Mouse (Mus musculus) liver, embryonic 14.5 days (tissue): ENCODE data around the gene Acacb. TPM values are rescaled to one million over a fixed set of nuclear protein-coding genes. Genes with fewer than 3 reads are reported as not detected.

Experiments
- ATAC-seq: fragments of 200-750 bp; cut with Nextera tagmentation; 2 replicates; pipeline ENCODE4 v1.8.0; 2017; ENCODE audit warnings: moderate number of reproducible peaks, mild to moderate bottlenecking, moderate library complexity; ENCODE audit not compliant: insufficient read depth
- DNase-seq, 3 experiments: peaks; one replicate each; pipeline ENCODE4 v3.0.0-alpha.2; 2012 to 2013; ENCODE audit warnings: low read depth in 3 of 3, low spot score in 3 of 3
- H3K27ac ChIP-seq: fragments of 300-500 bp; sonication (generic); 2 replicates; pipeline ENCODE4 v1.5.1; 2014; ENCODE audit warnings: moderate library complexity, mild to moderate bottlenecking, control low read depth, inconsistent platforms
- H3K27me3 ChIP-seq: fragments of 300-500 bp; sonication (generic); 2 replicates; pipeline ENCODE4 v1.6.1; 2014; ENCODE audit warnings: mild to moderate bottlenecking, low read length, moderate library complexity; ENCODE audit not compliant: control insufficient read depth, insufficient read depth
- H3K36me3 ChIP-seq: fragments of 300-500 bp; sonication (generic); replicated peaks from 2 replicates; pipeline ENCODE4 v1.6.1; 2014; ENCODE audit warnings: low read depth; ENCODE audit not compliant: control insufficient read depth, insufficient read depth
- H3K4me1 ChIP-seq, 2 experiments: fragments of 200-500 bp in 1 of 2; fragments of 300-500 bp in 1 of 2; sonication (generic) in 1 of 2; replicated peaks; 2 replicates each; pipeline ENCODE4 v1.6.1; 2012 to 2014; ENCODE audit warnings: antibody characterized with exemption in 1 of 2, inconsistent platforms in 1 of 2, low read length in 1 of 2; ENCODE audit not compliant: control insufficient read depth in 2 of 2, insufficient read depth in 2 of 2
- H3K4me2 ChIP-seq: fragments of 300-500 bp; sonication (generic); 2 replicates; pipeline ENCODE4 v1.6.1; 2014; ENCODE audit warnings: low read depth, mild to moderate bottlenecking, control low read depth, moderate library complexity
- H3K4me3 ChIP-seq, 2 experiments: fragments of 200-500 bp in 1 of 2; fragments of 300-500 bp in 1 of 2; sonication (generic) in 1 of 2; 2 replicates each; pipeline ENCODE4 v1.5.1; 2012 to 2014; ENCODE audit warnings: low read depth in 2 of 2, low read length in 2 of 2, mild to moderate bottlenecking in 2 of 2, control low read depth in 1 of 2, inconsistent platforms in 1 of 2, moderate library complexity in 1 of 2; ENCODE audit not compliant: insufficient read depth in 1 of 2
- H3K9ac ChIP-seq: fragments of 300-500 bp; sonication (generic); replicated peaks from 2 replicates; pipeline ENCODE4 v1.6.1; 2014; ENCODE audit warnings: mild to moderate bottlenecking, control low read depth, moderate library complexity
- H3K9me3 ChIP-seq: fragments of 300-500 bp; sonication (generic); 2 replicates; pipeline ENCODE4 v1.6.1; 2016; ENCODE audit warnings: low read length, mixed read lengths; ENCODE audit not compliant: control insufficient read depth
- CTCF ChIP-seq: IDR thresholded peaks from 2 replicates; pipeline ENCODE4 v1.5.1; 2016; ENCODE audit warnings: antibody characterized with exemption, low read depth, control low read depth
- EP300 ChIP-seq: IDR thresholded peaks from 2 replicates; pipeline ENCODE4 v1.6.1; 2016; ENCODE audit warnings: antibody characterized with exemption, low read depth
- WGBS: fragments of 180-500 bp; shearing (Covaris S2); extraction: QIAGEN DNeasy Blood & Tissue Kit; methylation state at CpG from one replicate; pipeline ENCODE4 v1.1.7; 2014; ENCODE audit not compliant: insufficient replicate concordance; 5-methylcytosine and 5-hydroxymethylcytosine counted together
- polyA plus RNA-seq, 2 experiments: library from polyadenylated mRNA; depleted of rRNA in 1 of 2; stranded (reverse) in 1 of 2; unstranded in 1 of 2; fragments of >200 nt; fragmentation: Nextera tagmentation in 1 of 2; extraction: Ambion mirVana in 1 of 2; gene quantifications; 2 replicates each; pipeline versions ENCODE4 v1.2.1 to v1.2.3; 2012 to 2014

The Acacb gene
- polyA plus RNA-seq, 2 experiments: 0.22 to 0.44 TPM

DNA sequence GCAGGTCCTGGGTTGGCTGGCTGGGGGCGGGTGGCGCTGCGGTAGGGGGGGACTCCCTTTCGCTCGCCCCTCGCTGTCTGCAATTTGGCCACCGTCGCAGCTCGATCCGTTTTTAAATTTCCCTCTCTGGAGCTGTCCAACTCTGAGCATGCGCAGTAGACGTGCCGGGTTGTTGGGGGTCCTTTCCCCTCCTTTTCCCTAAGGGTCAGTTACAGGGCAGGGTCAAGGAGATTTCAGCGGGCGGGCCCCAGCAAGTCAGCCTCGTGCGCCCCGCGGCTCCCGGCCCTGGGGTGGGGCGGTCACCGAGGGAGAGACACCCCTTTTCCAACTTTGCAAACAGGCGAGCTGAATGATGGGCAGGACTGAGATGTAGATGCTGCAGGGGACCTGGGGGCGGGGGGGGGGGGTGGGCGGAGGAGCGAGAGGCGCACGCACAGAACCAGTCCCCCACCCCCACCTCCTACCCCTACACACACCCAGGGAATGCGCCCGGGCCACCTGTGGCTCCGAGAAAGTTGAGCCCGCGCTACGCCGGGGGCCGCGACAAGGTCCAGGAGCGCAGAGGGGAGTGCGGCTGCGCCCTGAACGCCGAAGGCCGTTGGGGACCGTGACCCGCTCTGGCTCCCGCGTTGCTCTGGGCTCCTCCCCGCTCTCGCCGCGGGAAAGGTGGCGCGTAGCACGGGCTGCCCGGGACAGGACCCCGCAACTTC lies 127.5 kb downstream of the Acacb start, which contains the start of gene Foxn4:
Foxn4 (minus strand) TSS at position 115 of the 710 bp plus-strand sequence.
- ATAC-seq (no peak), DNase-seq (no peak)
- no peak within 1 kb of the TSS for H3K27ac ChIP-seq
- H3K4me2 ChIP-seq: peak within 1 kb of the TSS; percentile 22; the same call in 1 of the 2 replicates
- no peak within 1 kb of the TSS for H3K9ac ChIP-seq
- peaks cover 54% of the 10 kb centered on the region for H3K27me3 ChIP-seq
- H3K9me3 ChIP-seq: no peaks in the 10 kb centered on the region
- H3K4me1 ChIP-seq: no peaks in the 10 kb centered on the region
- 1% methylated on average over 54 of the region's 56 CpGs for WGBS
- TF ChIP-seq CTCF (no peak), EP300 (no peak)
- no peaks in the 10 kb centered on the region for H3K36me3 ChIP-seq
- H3K4me3 ChIP-seq: no peak within 1 kb of the TSS

DNA sequence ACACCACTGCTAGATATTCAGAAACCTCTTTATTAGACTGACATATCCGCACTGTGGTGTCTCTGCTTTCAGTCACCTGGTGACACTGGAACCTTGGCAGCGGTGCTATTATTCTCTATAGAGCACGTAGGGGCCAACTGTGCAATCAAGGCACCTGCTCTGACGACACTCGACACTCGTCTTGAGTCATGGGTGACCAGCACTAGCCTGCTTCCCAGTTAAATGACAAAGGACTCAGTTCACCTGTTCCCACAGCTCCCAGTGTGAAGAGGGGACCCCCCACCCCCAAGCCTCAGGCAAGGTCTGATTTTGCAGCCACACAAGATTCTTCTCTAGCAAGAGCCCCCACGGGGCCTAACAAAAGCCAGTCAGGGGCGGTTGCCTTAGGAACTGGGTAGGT lies 129.0 kb downstream of the Acacb start:
- Histone ChIP-seq H3K4me1 (no peaks in the 10 kb centered on the region), H3K27ac (no peak overlapping the region), H3K27me3 (peaks cover 54% of the 10 kb centered on the region), H3K4me2 (no peak overlapping the region), H3K36me3 (no peaks in the 10 kb centered on the region), H3K9me3 (no peaks in the 10 kb centered on the region), H3K4me3 (no peak overlapping the region), H3K9ac (no peak overlapping the region)
- ATAC-seq (no peak), DNase-seq (no peak)
- TF ChIP-seq EP300 (no peak), CTCF (no peak)
- 19% methylated on average over 8 of the region's 8 CpGs for WGBS

DNA sequence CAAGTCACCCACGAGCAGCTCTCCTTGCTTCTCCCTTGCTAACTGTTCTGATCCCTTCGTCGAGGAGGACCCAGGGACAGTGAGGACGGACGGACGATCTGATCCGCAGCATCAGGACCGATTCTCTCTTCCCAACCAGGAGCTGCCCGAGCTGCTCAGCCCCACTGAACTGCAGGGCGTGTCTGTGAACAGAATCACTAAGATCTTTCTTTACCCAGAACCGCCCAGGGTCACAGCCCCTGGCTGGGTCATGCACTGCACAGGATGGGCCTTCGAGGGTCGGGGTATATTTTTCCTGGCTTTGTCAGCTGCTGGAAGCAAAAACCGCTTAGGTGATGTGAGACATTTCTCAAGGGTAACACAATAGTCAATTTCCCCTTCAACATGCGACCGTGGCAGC lies 129.7 kb downstream of the Acacb start:
- Histone ChIP-seq H3K9me3 (no peaks in the 10 kb centered on the region), H3K27ac (no peak overlapping the region), H3K4me2 (no peak overlapping the region), H3K36me3 (no peaks in the 10 kb centered on the region), H3K9ac (no peak overlapping the region), H3K27me3 (peaks cover 54% of the 10 kb centered on the region), H3K4me1 (no peaks in the 10 kb centered on the region), H3K4me3 (no peak overlapping the region)
- no peak for DNase-seq
- 29% methylated on average over 16 of the region's 16 CpGs for WGBS
- TF ChIP-seq CTCF (no peak), EP300 (no peak)
- no peak for ATAC-seq

DNA sequence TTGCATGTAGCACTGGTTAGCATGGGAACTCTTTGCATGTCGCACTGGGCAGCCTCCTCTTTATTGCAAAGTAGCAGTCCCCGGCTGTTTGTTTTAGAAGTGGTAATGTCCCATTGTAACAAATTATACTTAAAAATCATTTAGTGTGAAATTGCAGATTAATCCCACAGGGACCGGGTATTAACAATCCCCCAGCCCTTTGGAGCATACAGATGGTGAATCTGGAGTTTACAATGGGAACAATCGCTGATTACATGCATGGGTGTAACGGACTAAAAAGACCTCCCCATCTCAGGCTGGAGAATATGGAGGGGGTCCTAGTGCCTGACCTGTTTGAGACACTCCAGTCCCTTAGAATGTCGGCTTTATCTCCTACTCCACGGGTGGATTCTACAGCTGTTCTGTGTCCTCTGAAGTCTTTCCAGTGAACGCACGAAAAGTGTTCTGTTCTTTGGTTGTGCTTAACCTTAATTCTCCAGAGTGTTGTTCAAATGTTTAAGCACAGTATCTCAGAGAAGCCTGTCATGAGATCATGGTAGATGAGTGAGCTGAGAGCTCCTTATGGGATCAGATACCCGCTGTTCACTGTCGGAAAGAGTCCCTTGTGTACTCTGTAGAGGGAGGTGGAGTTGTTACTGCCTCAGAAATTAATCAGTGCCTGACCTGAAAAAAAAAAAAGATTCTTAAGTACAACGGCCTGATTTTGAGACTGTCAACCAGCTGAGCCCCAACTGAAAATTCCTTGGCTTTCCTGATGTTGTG lies 133.2 kb downstream of the Acacb start:
- no peaks in the 10 kb centered on the region for H3K9me3 ChIP-seq
- no peak overlapping the region for H3K4me3 ChIP-seq
- no peak for TF ChIP-seq CTCF
- no peak for TF ChIP-seq EP300
- no peaks in the 10 kb centered on the region for H3K36me3 ChIP-seq
- H3K4me2 ChIP-seq: no peak overlapping the region
- no peak overlapping the region for H3K27ac ChIP-seq
- H3K27me3 ChIP-seq: peaks cover 22% of the 10 kb centered on the region
- no peak overlapping the region for H3K9ac ChIP-seq
- DNase-seq (no peak), ATAC-seq (no peak)
- 58% methylated on average over 12 of the region's 12 CpGs for WGBS
- no peaks in the 10 kb centered on the region for H3K4me1 ChIP-seq

DNA sequence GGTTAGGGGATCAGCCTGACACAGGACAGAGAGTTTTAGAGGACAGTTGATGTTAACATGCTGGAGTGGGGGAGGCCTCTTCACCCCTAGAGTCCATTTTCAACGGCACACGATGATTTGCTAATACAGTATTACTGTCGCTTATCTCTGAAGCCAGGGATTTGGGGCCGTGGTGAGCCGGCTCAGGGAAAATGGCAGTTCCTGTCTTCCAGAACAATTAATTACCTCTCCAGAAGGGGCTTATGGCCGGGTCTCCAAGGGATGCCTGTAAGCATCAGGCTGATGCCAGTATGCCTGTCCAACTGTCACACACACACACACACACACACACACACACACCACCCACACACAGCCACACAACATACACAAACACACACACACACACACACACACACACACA lies 136.0 kb downstream of the Acacb start:
- TF ChIP-seq CTCF: no peak
- no peak for TF ChIP-seq EP300
- Histone ChIP-seq H3K9me3 (no peaks in the 10 kb centered on the region), H3K27me3 (no peaks in the 10 kb centered on the region), H3K9ac (no peak overlapping the region), H3K4me3 (no peak overlapping the region), H3K4me1 (no peaks in the 10 kb centered on the region), H3K4me2 (no peak overlapping the region), H3K36me3 (no peaks in the 10 kb centered on the region), H3K27ac (no peak overlapping the region)
- DNase-seq: no peak
- WGBS: 34% methylated on average over 6 of the region's 6 CpGs
- ATAC-seq: no peak
